8 mouse cellular contexts compared by ENCODE assay signal in genomic region chr3:142321930-142322329, GRCm38 (mm10).
DNase-seq lines count a peak whose midpoint lies in the region; ATAC-seq and TF ChIP-seq lines count a peak whose summit lies in the region.

No protein-coding gene starts in this region.

- peak; percentile 17 for DNase-seq in right cerebral cortex, adult 18-20 months
- DNase-seq in right cerebral cortex, postnatal 25 days, result no peak
- peak; percentile 86 for DNase-seq in gastrocnemius, adult 2 months
- DNase-seq in forebrain, embryonic 11.5 days (ENCODE audit: low spot score), result no peak

- no peaks in the 10 kb centered on the region for H3K27me3 ChIP-seq in kidney, embryonic 16.5 days (ENCODE audit: insufficient read depth, low read length)
- H3K27me3 ChIP-seq in myocyte (ENCODE audit: control insufficient read depth, insufficient read depth, insufficient read length), result no peaks in the 10 kb centered on the region
- no peaks in the 10 kb centered on the region for H3K27me3 ChIP-seq in forebrain, embryonic 11.5 days (ENCODE audit: control insufficient read depth, insufficient read depth, low read length)

- no peaks in the 10 kb centered on the region for H3K9me3 ChIP-seq in kidney, embryonic 16.5 days (ENCODE audit: low read length)
- H3K9me3 ChIP-seq in forebrain, embryonic 11.5 days (ENCODE audit: control insufficient read depth, low read length), result no peaks in the 10 kb centered on the region

- H3K79me2 ChIP-seq in myocyte (ENCODE audit: control insufficient read depth, insufficient read depth), result peaks cover 80% of the 10 kb centered on the region

- H3K9ac ChIP-seq in kidney, embryonic 16.5 days (replicated peaks; ENCODE audit: low read length), result no peak overlapping the region
- H3K9ac ChIP-seq in forebrain, embryonic 11.5 days (ENCODE audit: low read length), result no peak overlapping the region

- H3K4me2 ChIP-seq in kidney, embryonic 16.5 days (replicated peaks; ENCODE audit: low read depth, low read length), result no peak overlapping the region
- H3K4me2 ChIP-seq in myocyte (ENCODE audit: low read depth), result peak overlapping the region; percentile 29
- H3K4me2 ChIP-seq in forebrain, embryonic 11.5 days (ENCODE audit: low read depth, low read length, severe bottlenecking), result no peak overlapping the region

- TF ChIP-seq POLR2A in myocyte (IDR thresholded peaks at IDR 0.05; ENCODE audit: insufficient read length, low read depth), result no peak

- no peaks in the 10 kb centered on the region for H3K36me3 ChIP-seq in kidney, embryonic 16.5 days (ENCODE audit: insufficient read depth, low read length)
- H3K36me3 ChIP-seq in myocyte (ENCODE audit: control insufficient read depth, insufficient read depth), result no peaks in the 10 kb centered on the region
- H3K36me3 ChIP-seq in forebrain, embryonic 11.5 days (ENCODE audit: control insufficient read depth, insufficient read depth, low read length), result no peaks in the 10 kb centered on the region

- intact Hi-C loops in gastrocnemius, adult 2 months (cut with DNase I), result no loop called here

- H3K4me1 ChIP-seq in kidney, embryonic 16.5 days (ENCODE audit: insufficient read depth, low read length), result peaks cover 9% of the 10 kb centered on the region
- H3K4me1 ChIP-seq in forebrain, embryonic 11.5 days (replicated peaks; ENCODE audit: control insufficient read depth, insufficient read depth, low read length), result no peaks in the 10 kb centered on the region

- peak overlapping the region; percentile 25; the same call in 1 of the 2 replicates for H3K4me3 ChIP-seq in gastrocnemius, adult 2 months
- no peak overlapping the region for H3K4me3 ChIP-seq in kidney, embryonic 16.5 days (ENCODE audit: low read length)
- no peak overlapping the region for H3K4me3 ChIP-seq in myocyte
- H3K4me3 ChIP-seq in forebrain, embryonic 11.5 days (ENCODE audit: low read depth, low read length), result no peak overlapping the region

- no peak overlapping the region for H3ac ChIP-seq in myocyte (ENCODE audit: control insufficient read depth, insufficient read length)

- H3K27ac ChIP-seq in gastrocnemius, adult 2 months, result peak overlapping the region; percentile 60
- H3K27ac ChIP-seq in kidney, embryonic 16.5 days (ENCODE audit: low read length), result no peak overlapping the region
- H3K27ac ChIP-seq in forebrain, embryonic 11.5 days (ENCODE audit: low read depth, low read length), result no peak overlapping the region

- TF ChIP-seq CTCF in gastrocnemius, adult 2 months (IDR thresholded peaks at IDR 0.05), result no peak

- ATAC-seq in kidney, embryonic 16.5 days (ENCODE audit: low FRiP score, low TSS enrichment), result peak; percentile 71; the same call in 1 of the 2 replicates
- ATAC-seq in megakaryocyte-erythroid progenitor cell, adult 5-6 weeks (replicated peaks; ENCODE audit: low FRiP score, low TSS enrichment, poor library complexity, severe bottlenecking), result no peak
- ATAC-seq in forebrain, embryonic 11.5 days (replicated peaks; ENCODE audit: low FRiP score), result no peak
- no peak for ATAC-seq in erythroid progenitor cell, adult 5-6 weeks (replicated peaks; ENCODE audit: low FRiP score, poor library complexity, severe bottlenecking)

- 49% methylated on average over 6 of the region's 6 CpGs for WGBS in kidney, embryonic 16.5 days
- WGBS in forebrain, embryonic 11.5 days, result 76% methylated on average over 6 of the region's 6 CpGs

TF ChIP-seq in myocyte, 11 proteins besides CTCF, POLR2A, EP300 and RAD21:
- no peak for TF ChIP-seq SRF (IDR thresholded peaks at IDR 0.05; ENCODE audit: control insufficient read depth, insufficient read length, low read depth)
- no peak for TF ChIP-seq MYOG (IDR thresholded peaks at IDR 0.05; ENCODE audit: control insufficient read depth in 1 of 3, insufficient read depth in 1 of 3, insufficient read length in 2 of 3, low read depth in 2 of 3)
- TF ChIP-seq CEBPB (IDR thresholded peaks at IDR 0.05; ENCODE audit: insufficient read depth, poor library complexity, severe bottlenecking), result no peak
- no peak for TF ChIP-seq TCF3 (IDR thresholded peaks at IDR 0.05; ENCODE audit: insufficient read length, low read depth)
- no peak for TF ChIP-seq REST (IDR thresholded peaks at IDR 0.05; ENCODE audit: insufficient read depth, insufficient read length)
- TF ChIP-seq USF1 (IDR thresholded peaks at IDR 0.05; ENCODE audit: low read depth), result no peak
- TF ChIP-seq TCF12 (IDR thresholded peaks at IDR 0.05; ENCODE audit: insufficient read depth, poor library complexity, severe bottlenecking), result no peak
- TF ChIP-seq MAX (IDR thresholded peaks at IDR 0.05; ENCODE audit: low read depth), result no peak
- TF ChIP-seq POLR2AphosphoS2 (IDR thresholded peaks at IDR 0.05; ENCODE audit: insufficient read length, low read depth), result no peak

Comparison
In these comparisons a context has a peak if more than half of its experiments do, and no peak if none do; other contexts are left out.
1. DNase-seq: peak in right cerebral cortex, adult 18-20 months (single experiment) and gastrocnemius, adult 2 months (single experiment); none in right cerebral cortex, postnatal 25 days (single experiment) and forebrain, embryonic 11.5 days (single experiment).